Mouse (Mus musculus): Measurements from ENCODE around the gene Gimap8.

The Gimap8 gene

DNA sequence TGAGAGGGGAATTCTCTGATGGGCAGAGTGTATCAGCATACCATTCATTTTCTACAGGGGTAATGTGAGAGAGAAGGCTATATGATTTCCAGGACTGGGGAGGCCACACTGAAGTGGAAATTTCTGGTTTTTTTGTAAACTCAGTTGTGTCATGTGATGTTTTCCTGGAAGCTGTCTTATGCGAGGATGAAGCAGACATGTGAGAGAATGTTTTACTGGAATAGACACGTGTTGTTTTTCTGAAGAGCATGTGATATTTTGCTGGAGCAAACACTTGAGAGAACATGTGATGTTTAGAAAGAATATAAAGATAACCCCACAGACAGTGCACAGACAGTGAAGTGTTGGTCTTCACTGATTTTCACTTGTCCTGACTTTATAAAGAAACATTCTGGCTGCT lies 8.5 kb upstream of the Gimap8 start:
- DNase-seq = no peak

DNA sequence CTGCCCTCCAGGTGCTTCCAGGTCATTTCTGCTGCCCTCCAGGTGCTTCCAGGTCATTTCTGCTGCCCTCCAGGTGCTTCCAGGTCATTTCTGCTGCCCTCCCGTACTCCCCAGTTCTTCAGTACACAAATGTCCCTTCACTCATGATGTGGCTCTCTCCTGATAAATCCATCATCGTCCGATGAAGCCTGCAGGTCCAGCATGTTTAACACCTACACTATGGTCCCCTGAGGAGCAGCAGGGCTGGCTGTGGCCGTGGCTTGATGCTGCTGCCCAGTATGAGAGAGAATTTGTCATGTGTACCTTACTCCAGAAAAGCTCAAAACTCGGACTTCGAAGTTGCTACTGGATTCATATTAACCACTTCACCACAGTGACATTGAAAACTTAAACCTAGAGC lies 5.6 kb upstream of the Gimap8 start:
- no peak for DNase-seq

DNA sequence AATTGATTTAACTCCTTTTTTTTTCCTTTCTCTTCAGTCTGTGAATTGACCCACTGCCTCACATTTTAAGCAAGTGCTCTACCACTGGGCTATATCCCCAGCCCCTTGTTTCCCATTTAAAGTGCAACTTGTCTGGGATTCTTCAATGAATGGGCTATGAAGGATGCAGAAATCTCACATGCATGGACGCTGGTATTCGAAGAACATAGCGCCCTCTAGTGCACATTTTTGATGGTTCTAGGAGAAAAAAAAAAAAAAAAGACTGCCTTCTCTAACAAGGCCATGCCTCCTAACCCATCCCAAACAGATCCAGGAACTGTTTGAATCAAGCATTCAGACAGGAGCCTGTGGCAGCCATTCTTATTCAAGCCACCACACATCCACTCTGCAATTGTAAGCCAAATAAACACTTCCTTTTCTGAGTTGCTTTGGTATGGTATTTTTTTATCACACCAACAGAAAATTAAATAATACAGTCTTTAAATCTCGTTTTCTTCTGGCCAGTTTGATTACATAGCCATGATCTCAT lies 4.2 kb upstream of the Gimap8 start:
- DNase-seq = peak; percentile 41

DNA sequence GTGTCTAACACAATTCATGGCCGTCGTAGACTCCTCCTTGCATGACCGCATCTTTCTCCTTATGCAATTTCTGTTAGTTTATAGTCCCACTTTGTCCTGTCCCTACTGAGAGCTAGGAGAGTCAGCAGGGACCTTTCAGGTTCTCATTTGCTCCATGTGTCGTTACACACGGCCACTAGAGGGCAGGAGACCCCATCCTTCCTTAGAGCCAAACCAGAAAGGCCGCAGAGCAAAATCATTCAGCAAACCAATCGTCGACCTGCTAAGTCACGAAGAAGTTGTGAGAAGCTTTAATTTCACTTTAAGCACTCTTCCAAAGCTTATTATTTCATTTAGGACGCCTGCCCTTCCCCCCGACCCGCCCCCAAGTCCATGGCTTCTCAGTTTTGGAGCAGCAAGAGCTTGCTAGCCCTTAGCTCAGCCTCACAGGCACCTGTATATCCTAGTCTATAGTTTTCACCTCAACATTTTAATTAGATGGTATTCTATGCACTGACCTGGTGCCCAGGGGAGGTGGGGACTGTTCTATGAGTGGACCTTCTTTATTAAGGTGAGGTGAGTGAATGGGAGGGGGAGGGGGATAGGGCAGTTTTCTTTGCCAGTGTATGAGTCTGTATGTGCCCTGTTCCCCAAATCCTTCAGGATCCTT lies 1.2 kb upstream of the Gimap8 start:
- peak; percentile 64 for DNase-seq

DNA sequence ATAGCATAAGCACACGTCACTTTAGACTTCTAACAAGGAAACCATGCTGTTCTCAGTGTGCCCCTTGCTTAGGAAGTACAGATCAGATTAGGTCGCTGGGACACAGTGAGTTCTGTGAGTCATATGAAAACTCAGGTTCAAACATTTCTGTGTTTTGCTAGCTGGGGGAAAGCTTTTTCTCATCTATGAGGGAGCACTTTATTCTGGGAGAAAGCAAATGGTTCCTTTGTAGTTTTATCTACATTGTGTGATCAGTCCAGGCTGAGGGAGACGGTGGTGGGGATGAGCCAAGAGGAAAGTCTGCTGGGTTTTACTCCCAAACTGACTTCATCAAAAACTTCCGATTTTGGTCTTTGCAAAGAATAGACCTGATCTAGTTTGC lies 734 bp upstream of the Gimap8 start:
- DNase-seq = no peak

DNA sequence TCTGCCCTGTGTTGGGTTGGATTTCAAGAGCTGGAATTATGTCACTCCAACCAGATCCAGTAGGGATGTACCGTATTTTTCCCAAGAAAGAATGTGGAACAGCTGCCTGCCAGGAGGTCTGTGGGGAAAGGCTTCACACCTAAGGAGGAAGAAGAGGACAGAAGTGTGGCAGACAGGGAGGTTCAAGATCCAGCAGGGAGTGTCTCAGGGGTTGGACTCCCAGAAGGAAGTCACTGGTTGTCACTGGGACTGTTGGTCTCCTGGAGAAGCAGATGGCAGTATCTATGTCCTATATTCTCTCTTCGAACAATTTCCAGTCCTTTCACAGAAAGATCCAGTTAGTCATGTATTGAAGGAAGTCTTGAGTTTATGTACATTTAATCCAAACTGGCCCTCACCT lies 577 bp downstream of the Gimap8 start:
- no peak for DNase-seq

DNA sequence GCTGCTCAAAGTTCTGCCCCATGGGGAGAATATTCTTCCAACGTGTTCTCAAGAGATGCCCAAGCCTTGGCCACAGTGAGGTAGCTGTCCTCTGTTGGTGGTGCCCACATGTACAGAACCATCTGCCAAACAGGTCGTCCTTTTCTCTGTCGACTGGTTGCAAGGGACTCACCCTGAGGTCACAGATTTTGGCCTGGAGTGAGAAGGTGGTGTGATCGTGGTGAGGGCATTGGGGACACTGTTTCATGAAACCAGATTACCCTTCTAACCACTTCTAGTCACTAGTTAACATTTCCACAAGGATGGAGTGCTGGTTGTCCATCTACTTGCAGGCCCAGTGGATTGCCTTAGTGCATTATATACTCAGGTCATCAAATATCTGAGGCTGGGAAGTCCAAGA lies 1.7 kb downstream of the Gimap8 start:
- DNase-seq = no peak

DNA sequence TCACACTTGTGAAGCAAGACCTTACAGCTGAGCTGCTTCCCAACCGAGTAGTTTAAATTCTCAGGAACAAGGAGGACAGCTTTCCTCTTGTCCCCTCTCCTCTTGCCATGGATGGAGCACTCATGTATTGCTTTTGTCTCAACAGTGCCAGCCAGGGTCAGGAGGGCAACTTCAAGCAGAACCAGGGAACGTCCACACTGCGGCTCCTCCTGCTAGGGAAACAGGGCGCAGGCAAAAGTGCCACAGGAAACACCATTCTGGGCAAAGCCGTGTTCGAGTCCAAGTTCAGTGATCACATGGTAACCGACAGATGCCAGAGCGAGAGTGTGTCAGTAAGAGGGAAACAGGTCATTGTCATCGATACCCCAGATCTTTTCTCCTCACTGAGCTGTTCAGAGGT lies 3.0 kb downstream of the Gimap8 start:
- DNase-seq = no peak

DNA sequence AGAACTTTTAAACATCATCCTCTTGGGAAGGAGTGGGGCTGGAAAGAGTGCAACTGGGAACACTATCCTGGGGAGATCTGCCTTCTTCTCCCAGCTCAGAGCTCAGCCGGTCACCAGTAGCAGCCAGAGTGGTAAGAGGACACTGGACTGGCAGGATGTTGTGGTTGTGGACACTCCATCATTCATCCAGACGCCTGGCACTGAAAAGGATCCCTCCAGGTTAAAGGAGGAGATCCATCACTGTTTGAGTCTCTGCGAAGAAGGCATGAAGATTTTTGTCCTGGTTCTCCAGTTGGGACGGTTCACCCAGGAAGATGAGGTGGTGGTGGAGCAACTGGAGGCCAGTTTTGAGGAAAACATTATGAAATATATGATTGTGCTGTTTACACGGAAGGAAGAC lies 11.7 kb downstream of the Gimap8 start:
- no peak for DNase-seq

DNA sequence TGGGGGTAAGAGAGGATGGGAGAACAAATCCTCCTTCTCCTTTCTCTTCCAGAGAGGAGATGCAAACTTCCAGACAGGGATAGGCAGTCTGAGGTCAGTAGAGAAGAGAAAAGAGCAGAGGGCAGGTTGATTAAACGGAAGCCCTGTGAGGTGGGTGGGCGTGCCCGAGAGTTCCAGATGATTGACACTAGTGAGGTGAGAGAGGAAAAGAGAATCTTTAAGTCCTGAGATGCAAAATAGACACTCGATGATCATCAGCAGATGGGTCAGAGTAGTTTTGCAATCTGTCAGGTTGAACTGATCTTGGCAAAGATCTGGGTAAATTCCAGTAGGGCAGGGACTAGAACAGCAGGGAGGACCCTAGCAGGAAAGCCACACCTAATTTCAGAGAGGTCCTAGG lies 17.7 kb downstream of the Gimap8 start:
- no peak for DNase-seq

DNA sequence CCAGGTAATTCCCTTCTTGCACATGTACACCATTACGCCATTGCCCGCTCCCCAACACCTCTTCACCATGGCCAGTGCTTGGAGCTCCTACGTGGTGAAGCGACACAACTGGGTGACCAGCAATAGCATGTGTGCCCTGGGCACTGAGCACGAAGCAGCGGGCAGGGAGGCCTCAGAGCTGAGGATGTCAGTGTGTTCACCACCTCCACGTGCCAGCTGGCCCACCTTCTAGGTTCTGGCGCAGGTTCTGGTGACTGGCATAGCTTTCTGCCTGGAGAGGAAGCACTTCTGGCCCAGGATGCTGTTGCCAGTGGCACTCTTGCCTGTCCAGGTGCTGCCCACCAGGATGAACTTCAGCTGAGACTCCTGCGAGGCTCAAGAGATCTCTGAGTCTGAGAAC lies 18.4 kb downstream of the Gimap8 start:
- DNase-seq = no peak

DNA sequence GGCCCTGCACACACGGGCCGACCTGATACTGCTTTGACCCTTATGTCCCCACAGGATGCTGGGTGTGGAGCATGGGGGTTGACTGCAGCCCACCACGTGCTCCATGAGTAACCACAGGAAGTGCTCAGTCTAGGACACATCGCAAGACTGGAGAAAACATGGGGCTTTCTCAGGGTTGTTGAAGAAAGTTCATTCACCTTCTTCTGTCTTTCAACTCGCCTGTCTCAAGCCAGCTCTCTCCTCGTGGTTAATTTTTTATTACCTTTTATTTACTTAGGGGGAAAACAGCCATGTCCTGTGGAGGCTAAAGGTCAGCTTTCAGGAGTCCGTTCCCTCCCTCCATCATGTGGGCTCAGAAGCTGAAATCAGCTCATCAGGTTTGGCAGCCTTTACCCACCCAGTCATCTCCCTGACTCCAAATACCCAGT lies 19.1 kb downstream of the Gimap8 start:
- DNase-seq = no peak

DNA sequence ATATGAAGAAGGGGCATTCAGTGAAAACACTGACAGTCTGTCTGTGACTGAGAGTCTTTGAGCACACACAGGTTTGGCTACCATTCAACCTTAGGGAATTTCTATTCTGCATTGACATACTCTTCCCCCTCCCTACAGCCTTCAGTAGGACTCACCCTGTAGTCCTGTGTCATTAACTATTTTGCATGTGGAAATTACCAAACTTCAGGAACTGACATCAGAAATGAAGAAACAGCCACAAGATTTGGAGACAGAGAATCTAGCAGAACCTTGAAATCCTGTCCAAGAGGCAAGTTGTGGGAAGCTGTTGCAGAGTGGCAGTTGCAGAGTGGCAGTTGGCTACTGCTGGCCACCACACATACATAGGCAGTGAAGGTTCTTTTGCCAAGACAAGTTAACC lies 21.0 kb downstream of the Gimap8 start:
- no peak for DNase-seq

DNA sequence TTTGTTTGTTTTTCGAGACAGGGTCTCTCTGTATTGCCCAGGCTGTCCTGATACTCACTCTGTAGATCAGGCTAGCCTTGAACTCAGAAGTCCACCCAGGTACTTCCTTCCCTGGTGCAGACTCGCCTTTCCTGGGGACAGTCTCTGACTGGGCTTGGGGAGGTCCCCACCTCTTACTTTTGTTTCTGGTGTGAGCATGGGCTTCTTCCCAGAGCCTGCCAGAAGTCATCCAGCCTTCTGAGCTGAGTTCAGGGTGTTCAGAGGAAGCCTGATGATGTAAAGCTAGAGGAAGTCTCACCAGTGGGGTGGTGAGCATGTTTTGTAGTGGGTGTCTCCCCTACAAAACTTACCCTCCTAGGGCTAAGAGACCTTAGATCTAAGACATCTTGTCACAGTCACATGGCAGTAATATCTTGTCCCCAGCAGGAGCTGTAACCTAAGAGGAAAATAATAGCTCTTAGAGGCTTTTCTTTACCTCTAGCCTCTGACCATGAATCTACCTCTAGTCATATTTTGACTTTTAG lies 22.5 kb downstream of the Gimap8 start:
- DNase-seq = no peak

DNA sequence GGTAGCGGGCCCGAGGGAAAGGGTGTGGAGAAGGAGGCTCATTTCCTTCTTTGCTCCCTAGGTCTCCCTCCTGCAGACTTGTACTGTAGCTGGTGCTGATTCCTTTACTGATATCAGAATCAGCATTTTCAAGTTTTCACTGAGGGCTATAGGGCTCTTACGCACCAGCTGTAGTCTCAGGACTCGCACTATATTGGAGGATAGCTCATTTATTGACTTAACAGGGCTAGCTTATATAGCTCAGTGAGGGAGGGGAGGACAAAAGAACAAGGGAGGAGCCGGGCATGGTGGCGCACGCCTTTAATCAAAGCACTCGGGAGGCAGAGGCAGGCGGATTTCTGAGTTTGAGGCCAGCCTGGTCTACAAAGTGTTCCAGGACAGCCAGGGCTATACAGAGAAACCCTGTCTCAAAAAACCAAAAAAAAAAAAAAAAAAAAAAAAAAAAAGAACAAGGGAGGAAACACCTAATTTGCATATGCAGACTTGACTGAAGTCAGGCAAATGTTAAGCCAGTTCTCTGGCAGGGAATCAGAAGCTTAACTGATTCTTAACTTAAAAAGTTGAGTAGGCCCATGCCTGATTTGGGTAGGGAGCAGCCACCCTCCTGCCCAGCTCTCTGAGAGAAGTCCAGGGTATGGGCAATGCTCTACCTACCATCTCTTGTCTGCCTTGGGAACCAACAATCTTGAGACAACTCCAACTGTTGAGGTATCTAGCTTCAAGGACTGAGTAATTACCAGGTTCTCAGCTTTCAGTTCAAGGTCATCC lies 27.4 kb downstream of the Gimap8 start:
- no peak for DNase-seq

DNA sequence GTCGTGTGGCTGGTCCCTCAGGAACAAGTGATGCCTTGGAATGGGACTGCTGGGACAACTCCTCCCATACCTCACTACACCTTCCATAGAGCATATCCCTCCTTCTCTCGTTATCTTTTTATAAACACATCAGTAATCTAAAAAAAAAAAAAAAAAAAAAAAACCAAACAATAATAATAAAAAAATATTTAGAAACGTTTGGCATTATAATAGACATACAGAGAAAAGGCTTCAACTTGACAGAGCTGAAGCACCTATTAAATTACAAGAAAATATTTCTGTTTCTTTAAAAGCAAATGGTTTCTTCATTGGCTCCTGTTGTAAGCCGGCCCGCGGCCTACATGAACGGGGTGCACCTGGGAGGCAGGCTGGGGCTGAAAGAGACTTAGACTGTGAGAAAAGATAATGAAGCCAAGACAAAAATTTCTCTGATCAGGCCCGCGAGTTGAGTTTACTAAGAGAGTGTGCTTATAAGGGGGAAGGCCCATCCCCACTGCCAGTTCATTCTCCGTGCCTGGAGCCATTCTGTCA lies 28.4 kb downstream of the Gimap8 start:
- no peak for DNase-seq

DNA sequence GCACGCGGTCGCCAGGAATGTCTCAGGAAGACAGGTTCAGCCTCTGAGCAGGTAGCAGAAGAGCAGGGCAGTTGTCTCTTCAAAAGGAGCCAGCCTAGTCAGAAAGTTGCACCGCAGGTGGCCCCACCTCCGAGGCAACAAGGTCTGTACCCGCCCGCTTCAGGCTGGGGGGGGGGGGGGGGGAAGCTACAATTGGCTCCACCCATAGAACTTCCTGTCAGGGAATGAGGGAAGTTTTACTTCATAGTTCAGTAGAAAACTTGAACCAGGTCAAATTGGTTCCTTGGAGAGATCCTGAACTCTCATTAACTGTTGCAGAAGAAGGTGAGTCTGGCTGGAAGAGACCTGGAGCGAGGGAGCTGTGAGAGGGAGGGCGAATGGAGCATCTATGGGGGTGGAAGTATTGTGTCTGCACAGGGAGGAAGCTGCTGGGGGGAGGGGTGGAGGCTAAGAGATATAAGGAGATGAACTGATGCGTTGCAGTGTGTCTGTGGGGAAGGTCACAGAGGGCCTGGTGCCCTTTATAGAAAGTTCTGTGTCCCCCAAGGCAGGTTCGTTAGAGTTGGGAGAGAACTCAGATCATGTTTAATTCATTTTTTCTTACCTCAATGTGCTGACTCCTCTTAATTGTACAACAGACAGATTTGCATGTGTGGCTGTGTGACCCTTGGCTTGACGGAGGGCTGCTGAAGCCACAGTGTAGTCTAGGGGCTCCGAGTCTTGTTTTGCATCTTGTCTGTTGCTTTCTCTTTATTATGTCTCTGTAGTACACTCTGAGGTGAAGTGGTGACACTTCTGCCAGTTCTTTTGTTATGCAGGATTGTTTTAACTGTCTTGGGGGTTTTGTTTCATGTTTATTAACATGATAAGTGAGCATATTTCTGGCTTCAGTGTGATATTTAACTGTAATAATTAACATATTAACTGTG lies 29.2 kb downstream of the Gimap8 start, which contains the start of gene Gimap9:
Gimap9 (plus strand) TSS at position 199 of the 929 bp plus-strand sequence.
- DNase-seq = no peak

DNA sequence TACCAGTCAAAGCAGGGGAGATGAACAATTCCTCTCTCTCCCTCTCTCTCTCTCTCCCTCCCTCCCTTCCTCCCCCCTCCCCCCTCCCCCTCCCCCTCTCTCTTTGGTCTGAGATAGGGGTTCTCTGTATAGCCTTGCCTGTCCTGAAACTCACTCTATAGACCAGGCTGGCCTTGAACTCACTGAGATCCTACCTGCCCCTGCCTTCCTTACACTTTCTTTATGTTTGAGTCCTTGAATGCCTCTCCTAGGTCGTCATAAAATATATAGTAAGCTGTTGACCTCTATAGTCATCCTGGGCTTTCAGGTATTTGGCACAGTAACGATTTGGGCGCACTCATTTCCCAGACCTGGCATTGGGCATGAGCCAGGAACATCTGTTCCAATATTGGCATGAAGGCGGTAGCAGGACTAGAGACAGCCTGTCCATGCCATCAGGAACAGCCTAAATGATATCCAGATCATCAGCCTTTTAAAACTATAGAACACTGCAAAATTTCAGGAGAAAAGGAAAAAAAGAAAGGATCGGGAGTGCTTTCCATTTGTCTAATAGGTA lies 29.9 kb downstream of the Gimap8 start:
- no peak for DNase-seq

DNA sequence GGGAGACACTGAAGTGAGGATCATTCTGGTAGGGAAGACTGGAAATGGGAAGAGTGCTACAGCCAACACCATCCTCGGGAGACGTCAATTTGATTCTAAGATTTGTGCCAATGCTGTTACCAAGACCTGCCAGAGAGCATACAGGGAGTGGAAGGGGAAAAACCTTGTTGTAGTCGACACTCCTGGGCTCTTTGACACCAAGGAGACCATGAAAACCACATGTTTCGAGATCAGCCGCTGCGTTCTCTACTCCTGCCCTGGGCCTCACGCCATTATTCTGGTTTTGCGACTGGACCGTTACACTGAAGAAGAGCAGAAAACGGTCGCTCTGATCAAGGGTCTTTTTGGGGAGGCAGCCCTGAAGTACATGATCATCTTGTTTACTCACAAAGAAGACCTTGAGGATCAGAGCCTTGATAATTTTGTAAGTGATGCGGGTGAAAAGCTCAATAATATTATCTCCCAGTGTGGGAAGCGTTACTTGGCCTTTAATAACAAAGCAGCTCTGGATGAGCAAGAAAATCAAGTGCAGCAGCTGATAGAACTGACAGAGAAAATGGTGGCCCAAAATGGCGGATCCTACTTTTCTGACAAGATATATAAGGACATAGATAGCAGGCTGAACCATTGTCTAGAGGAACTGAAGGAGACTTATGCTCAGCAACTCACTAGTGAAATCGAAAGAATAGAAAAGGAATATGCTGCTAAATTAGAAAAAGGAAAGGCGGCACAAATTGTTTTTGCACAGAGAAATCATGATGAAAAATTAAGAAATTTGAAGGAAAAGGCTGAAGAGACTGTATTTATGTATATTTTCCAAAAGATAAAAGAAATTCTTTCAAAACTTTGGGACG lies 30.7 kb downstream of the Gimap8 start:
- DNase-seq = no peak

DNA sequence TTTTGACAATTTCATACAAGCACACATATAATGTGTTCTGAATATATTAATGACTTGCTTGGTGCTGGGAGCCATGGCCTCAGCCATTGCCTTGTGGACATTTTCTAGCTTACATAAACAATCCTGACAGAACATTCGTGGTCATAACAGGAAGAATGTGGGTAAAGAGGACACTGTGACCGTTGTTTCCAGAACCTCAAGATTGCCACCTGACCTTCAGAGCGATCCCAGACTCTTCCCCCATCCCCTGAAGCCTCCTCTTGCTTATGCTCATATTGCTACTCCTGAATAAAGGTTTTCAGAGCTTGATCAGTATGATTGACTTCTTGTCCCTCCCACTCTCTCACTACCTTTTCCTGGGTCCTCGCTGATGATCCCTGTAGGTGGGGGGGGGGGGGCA lies 31.4 kb downstream of the Gimap8 start:
- no peak for DNase-seq

DNA sequence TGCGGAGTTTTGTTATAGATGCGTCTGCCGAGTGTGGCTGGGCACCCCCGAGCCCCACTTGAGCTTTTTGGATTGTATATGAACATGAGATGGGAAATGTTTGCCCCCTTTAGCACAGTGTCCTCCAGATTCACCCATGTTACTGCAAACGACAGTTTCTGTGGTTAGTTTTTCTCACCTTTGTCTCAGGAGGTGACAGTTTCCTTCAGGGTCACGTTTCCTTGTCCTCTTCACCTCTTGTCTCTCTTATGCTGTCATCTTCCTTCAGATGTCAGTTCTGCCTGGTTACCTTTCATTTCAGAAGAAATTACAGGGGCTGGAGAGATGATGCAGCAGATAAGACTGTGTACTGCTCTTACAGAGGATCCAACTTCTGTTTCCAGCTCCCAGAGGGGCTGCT lies 32.7 kb downstream of the Gimap8 start:
- no peak for DNase-seq

DNA sequence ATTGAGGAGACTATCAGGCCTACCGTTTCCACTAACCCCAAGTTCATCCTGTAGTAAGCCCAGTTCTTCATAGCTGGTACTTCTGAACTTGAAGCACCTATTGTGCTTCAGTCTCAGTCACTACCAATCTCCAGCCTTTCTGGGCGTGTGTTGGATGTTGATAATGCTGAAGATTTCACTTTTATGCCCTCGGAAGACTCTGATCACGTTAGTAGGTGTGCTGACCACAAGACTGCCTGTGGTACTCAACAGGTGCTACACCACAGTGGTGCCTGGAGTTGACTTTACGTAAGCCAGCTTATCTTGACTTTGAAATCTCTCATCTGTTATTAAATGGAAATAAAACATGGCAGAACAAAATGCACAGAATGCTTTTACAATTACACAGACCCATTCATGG lies 33.4 kb downstream of the Gimap8 start:
- no peak for DNase-seq

Data from right cerebral cortex, adult 18-20 months (tissue).